Mouse (Mus musculus) c-Kit-positive CD71-positive TER-119-positive erythroid progenitor cells, embryonic 14.5 days (primary cell): ENCODE results near the gene Kremen2.
"Not testable (repeated sequence)": the region's sequence is repeated elsewhere in the genome, so short reads cannot be mapped to it uniquely, and the experiment has no call there.

ENCODE experiments used
- DNase-seq: peaks from one replicate; pipeline ENCODE4 v3.0.0-alpha.2; 2013; ENCODE audit warnings: low spot score

Gene Kremen2

DNA sequence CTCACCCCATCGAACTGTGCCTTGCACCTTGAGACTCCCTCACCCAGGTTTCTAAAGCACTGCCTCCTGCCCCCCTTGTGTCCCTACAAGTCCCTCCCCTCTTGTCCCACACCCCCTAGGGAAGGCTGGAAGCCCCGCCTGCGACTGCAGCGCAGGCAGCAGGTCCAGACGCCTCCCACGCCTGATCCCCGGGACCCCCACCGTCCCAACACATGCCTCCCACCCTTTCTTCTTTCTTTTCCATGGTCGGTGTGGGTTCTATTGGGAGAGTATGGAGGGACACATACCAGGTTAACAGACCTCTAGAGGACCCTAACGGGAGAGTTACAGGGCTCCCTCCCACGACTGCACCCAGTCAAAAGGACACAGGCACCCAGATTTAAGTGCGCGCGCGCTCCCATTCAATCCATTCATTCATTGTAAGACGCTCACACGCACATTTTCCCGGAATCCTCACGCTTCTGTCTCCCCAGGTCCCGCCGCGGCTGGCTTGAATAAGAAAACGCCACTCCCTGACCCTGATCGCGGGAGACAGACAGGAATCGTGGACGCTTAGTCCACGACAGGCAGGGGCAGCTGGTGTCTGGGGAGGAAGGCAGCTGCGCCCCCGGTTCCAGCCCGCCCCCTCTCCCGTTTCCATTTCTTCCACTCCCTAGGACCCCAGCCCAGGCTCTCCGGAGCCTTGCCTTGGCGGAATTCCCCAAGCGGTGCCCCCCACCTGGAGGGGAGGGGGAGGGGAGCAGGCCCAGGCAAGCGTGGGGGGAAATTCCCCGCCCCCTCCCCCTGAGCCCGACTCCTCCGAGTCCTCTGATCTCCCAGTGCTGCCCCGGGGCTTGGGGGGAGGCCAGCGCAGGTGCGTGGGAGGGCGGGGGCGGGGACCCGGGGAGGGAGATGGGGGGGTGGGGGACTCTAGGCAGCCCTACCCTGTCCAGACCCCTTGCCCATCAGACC, at the start of gene Kremen2:
TSS of gene Kremen2 (minus strand) at position 533 of the 951 bp plus-strand sequence.
- no peak for DNase-seq

DNA sequence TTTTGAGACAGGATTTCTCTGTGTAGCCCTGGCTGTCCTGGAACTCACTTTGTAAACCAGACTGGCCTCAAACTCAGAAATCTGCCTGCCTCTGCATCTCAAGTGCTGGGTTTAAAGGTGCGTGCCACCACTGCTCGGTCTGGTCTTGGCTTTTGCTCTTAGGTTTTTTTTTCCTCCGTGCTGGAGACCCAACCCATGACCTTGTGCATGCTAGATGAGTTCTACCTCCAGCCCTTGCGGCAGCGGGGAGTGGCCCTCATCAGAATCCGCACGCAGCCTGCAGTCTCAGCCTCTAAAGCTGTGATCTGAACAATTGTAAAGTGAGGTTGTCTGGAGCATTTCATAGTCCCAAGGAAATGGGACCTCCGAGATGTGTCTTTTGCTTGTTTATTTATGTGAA, 49.7 kb upstream of the Kremen2 start:
- no peak for DNase-seq

DNA sequence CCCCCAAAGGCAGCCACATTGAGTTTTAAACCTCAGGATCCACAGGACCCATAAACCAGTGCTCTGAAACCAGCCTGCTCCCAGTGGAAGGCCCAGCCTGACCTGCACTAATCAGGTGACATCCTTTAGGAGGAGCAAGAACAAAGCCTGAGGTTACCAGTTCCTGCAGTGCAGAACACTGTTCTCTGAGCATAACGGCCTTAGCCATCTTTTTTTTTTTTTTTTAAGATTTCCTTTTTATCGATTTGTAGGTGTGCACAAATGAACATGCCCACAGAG, 45.4 kb upstream of the Kremen2 start:
- no peak for DNase-seq

DNA sequence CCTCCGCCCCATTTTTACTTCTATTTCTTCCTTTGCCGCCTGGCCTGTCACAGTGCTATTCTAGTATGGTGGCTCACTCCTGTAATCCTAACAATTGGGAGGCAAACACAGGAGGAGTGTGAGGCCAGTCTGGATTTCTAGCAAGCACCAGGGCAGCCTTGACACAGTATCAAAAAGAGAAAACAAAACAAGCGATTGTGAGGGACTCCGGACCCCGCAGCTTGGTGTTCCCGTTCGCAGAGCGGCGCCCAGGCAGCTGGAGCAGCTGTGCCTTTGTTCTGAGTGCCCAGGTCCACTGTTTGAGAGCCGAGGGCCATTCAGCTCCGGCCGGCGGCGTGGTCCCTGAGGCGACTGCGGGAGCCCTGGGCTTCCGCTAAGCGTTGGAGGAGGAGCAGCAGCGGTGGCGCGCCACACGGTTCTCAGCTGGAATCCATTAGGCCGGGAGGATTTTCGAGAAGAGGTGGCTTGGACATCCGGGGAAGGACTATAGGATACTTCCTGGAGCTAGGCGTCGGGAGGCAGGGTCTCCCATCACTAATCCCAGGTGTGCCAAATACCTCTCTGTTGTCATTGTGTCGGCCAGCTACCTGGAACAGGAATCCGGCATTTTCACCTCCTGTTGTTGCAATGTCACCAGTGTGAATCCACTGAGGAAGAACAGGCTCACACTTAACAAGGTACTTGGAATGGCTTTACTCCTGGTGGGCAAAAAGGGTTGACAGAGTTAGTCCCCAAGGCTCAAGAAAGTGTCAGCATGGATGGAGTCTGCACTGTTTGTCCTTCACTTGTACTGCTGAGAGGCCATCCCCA, 44.8 kb upstream of the Kremen2 start, which contains the start of gene Srrm2:
TSS of gene Srrm2 (plus strand) at position 264 of the 810 bp plus-strand sequence.
- no peak for DNase-seq

DNA sequence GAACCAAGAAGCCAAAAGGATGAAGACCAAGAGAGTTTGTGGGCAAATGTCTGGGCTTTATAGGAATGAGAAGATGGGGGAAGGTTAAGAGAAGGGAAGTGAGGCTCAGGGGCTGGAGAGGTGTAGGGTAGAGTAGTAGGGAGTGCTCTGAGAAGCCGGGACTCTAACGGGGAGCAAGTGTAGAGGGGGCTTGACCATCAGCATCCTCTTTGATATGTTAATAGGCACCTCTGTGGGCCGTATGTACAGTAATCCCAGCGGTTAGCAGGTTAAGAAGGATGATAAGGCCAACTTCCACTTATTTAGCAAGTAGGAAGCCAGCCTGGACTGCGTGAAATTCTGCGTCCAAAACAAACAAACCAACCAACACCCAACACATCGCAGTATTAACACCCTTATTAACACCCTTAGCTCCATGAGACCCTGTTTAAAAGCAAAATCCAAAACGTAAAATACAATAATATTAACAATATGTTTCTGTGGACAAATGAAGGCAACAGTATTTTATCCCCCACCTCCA, 44.2 kb upstream of the Kremen2 start:
- no peak for DNase-seq

DNA sequence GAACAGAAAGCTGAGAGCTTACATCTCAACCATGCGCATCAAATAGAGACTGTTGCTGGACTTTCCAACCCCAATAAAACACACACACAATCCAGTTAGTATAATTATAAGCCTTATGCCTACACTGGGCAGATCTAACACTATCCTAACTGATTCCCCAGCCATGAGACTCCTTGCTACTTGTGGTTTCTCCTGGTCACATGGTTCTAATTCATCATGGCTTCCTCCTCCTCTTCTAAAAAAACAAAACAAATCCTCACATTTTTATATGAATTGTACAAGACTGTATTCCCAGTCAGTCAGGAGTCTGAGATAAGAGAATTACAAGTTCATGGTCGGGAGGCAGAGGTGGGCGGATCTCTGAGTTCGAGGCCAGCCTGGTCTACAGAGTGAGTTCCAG, 43.3 kb upstream of the Kremen2 start:
- DNase-seq = no peak

DNA sequence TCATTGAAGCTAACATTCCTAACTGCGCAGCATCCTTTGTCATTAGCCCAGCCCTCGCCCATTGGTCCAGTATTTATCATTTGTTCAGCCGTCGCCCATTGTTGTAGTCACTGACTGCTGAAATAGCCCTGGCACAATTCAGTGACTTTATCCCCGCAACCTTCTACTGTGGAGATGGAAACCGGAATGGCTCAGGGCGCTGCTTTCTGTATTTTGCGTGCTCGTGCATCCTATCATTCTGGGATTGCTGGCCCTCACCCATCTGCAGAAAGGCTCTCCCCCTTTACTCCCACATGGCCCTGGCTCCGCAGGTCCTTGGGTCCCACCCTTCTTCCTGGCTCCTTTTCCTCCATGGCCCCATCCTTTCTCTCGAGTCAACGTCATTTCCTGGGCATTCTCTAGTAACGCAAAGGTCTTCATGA, 40.9 kb upstream of the Kremen2 start:
- no peak for DNase-seq

DNA sequence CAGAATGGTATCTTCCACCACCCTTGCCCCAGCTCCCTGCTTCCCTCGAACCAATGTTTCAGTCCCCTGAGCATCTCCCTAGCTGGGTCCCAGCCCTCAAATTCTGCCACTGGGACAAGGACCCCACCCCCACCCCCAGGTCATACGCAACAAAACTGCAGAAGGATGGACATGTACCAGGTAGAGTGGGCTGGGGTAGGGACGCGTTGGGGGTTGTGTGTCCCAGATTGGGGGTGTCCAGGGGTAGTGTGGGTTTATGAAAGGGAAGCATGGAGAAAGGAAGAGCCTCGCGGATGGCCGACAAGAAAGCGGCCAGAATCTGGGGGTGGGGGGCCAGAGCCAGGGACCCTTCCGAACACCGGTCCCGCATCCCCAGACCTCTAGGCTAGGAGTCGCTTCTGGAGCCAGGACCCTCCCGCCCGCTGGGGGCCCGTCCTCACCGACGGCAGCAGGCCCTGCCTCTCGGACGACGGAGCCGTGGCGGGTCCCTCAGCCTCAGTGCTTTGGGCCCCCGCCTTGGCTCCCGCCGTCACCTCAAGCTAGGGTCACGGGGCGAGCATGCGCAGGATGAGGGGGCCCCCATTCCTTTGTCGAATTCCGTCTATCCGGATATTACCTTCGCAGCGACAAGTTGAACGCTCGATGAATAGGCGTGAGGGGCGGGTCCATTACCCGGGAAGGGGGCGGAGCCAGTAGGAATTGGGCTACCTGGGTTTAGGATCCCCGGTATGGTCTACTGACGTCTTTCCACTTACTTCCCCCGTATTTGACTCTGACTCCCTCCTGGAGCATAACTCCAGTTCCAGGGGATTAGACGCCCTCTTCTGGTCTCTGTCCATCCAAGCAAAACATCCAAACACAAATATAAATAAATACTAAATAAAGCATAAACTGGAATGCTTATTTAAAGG, 40.2 kb upstream of the Kremen2 start, which contains the start of gene Flywch2:
TSS of gene Flywch2 (minus strand) at position 521 of the 911 bp plus-strand sequence.
- DNase-seq = peak; percentile 73

DNA sequence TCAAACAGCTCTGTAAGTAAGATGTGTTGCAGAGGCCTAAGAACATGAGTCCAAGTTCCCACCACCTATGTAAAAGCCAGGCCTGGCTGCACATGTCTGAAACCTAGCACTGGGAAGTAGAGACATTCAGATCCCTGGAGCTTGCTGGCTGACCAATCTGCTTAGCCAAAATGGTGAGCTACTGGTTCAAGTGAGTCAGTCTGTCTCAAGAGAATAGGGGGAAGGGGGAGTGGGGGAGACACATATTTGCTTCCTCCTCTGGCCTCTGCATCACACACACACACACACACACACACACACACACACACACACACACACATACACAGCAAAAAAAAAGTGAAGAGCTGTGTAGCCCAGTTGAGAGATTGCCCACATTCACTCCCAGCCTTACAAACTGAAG, 37.7 kb upstream of the Kremen2 start:
- no peak for DNase-seq

DNA sequence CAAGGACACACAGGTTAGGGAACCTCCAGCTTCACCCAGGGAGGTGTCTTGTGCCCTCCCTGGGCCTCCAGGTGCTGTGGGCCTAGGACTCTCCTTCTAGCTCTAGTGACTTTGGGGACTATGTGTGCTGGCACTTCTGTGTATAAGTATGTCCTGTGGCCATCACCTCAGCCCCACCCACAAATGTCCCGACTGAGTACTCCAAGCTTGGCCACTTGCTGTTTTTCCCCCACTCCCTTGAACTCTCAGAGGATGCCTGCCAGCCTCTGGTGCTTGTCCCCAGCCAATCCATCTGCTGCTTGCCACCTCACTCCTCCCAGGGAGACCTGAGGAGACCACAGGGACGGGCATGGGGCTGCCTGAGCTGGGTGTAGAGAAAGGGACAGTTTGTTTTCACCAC, 32.8 kb upstream of the Kremen2 start:
- DNase-seq = no peak

DNA sequence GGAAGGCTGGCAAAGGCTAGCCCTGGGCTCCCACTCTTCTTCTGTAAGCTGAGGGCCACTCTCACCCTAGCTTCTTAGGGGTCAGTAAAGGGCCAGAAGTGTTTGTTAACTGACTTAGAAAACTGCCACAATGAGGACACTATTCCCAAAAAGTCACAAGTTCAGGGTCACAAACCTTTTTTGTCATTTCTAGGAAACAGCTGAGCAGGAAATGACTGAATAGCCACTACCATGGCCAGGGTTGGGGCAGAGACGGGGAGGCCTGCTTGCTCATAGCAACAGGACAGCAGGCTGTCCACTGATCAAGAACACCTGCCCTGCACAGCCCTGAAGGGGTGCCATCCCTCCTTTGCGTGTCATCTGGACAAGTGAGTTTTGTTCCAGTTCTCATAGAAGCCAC, 31.5 kb upstream of the Kremen2 start:
- no peak for DNase-seq

DNA sequence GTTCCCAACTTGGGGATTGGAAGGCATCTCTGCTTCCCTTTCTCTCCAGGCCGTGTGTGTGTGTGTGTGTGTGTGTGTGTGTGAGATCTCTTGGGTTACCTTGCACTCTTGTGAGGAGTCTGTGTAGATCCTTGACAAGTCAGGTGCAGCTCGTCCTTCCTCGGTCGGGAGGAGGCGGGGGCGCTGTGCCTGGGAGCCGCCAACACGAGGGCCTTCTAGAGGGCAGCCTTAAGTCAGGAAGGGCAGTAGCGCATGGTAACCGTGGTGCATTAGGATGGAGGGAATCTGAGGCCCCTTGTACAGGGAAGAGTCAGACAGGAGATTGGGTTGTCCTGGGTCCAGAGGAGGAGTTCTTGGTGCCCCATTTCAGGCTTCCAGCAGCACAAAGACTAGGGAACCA, 30.6 kb upstream of the Kremen2 start:
- no peak for DNase-seq

DNA sequence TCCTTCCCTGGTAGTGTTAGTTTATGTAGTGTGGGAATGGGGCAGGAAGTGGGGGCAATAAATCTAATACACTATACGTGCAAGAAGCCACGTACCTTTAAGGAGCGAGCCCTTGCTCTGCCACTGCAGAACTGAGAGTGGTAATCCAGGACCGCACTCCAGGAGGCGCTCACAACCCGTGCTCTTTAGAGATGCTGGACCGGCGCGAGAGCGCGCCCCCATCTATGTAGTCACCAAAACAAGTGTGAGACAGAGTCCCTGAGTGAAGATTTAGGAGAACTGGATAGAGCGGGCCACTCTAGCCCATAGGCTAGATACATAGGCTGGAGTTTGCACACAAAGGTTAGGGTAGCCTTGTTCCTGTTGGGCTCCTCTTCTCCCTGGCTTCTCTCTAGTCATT, 28.5 kb upstream of the Kremen2 start:
- peak; percentile 52 for DNase-seq

DNA sequence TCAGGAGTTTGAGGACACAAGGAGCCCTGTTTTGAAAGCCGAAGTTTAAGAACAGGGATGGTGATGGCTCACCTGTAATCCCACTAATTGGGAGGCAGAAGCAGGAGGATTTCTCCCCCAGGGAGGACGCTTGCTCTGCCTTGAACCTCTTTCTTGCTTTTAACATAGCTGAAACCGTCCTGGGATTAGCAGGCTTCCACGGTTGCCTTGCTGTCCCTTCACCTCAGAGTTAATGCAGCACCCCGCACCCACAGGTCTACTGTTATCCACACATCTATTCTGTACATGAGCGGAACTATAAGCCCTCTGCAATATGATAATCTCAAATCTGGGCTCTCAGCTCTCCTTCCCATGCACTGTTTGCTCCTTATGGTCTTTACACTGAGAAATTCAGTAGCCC, 28.0 kb upstream of the Kremen2 start:
- no peak for DNase-seq

DNA sequence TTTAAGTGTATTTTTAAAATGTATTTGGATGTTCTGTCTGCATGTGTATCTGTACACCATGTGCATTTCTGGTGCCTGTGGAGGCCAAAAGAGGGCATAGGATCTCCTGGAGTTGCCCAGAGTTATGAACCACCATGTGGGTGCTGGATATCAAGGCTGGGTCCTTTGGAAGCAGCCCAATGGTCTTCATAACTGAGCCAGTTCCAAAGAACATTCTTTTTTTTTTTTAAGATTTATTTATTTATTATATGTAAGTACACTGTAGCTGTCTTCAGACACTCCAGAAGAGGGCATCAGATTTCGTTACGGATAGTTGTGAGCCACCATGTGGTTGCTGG, 26.6 kb upstream of the Kremen2 start:
- DNase-seq = not testable (repeated sequence)

DNA sequence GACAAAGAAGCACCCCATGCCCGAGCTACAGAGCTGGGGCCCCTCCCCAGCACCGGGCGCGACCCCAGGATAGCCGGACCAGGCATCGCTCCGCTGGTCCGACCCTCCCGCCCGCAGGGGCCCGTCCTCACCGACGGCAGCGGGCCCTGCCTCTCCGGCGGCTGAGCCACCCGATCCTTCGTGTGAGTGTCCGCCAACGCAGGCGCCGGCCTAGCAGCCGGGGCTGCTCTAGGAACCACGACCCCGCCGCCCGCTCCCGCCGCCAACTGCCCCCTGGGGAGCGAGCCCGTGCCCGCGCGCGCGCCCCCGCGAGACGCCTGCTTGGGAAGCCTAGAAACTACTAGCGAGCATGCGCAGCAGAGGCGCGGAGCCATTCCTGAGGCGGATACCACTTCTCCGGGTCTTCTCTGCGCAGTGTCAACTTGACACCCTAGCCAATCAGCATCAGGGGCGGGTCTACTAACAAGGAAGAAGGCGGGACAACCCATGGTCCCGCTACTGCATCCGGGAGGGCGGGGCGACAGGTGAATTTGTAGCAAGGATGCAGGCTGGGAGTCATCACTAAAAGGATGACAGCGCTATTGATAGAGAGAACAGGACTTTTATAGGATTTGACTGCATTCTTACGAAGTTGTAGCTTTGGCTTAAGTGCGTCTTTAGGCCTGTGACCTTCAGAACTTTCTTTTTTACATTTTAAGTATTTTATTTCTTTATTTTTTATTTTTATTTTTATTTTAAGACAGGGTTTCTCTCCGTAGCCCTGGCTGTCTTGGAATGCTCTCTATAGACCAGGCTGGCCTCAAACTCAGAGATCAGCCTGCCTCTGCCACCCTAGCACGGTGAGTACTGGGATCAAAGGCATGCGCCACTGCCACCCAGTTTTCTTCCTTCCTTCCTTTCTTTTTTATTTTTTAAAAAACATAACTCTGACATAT, 25.9 kb upstream of the Kremen2 start, which contains the start of gene Flywch1:
TSS of gene Flywch1 (minus strand) at position 319 of the 935 bp plus-strand sequence.
- peak; percentile 94 for DNase-seq

DNA sequence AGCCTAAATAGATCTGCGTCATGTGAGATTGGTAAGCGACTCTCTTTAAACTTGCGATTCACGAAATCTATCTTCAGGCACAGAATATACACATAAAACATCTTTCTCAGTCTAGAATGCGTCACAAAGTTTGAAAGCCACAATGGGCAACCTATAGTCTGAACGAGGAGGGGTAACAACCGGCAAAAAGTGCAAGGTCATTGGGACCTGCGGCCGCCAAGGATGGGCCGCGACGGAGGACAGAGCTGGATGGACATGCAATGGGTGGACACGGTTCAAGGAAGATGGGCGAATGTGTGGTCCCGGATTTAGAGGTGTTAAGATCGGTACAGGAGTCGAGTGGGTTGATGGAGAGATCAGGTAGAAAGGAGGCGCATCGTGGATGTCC, 25.3 kb upstream of the Kremen2 start:
- DNase-seq = peak; percentile 37

DNA sequence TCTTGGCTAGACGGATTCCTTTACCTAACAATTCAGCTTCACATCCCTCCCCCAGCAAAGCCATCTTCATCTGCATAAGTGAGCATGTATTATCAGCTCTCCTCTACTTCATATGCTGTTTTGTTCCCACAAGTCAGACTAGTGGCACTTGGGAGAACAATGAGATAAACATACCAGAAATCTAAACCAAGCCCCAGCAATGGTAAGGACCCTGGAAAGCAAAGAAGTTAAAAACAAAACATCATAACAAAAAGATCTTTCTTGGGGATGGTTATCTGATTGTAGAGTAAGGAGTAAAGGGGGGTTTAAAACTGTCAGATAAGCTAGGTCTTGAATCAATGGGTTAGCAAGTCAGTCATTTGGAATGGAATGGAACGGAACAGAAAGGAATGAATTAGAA, 24.9 kb upstream of the Kremen2 start:
- DNase-seq = no peak

DNA sequence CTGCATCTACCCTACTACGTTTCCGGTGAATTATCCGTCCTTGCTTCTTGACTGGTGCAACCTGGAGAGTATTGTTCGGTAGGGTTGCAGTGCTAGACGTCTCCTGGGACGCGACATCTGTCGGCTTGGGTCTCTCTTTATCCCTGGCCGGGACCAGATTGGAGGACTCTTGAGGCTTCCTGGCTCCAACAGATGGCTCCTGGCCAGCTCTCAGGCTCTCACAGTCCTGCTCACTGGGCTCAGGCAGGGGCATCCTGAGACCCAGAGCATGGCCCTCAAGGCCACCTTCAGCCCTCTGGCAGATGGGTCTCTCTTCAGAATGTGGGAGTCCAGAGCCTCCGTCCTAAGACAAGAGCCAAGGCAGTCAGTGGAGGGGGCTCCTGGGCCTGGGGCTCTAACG, 17.3 kb upstream of the Kremen2 start:
- DNase-seq = no peak

DNA sequence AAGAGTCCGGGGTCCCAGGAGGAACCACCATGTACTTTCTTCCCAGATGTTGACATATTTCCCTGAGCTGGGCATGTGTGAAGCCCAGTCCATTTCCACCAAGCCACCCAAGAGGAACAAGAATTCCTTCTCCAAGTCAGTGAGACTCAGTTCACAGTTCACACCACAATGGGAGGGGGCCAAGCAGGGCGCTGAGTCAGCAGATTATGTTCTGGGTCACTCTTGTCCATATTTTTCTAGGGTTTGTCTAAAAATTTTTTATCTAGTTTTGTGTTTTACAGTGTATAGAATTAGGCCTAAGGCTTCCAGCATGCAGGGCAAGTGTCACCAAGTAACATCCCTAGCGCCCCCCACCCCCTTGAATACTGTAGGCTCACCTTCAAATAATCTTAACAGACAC, 15.5 kb upstream of the Kremen2 start:
- DNase-seq = no peak

DNA sequence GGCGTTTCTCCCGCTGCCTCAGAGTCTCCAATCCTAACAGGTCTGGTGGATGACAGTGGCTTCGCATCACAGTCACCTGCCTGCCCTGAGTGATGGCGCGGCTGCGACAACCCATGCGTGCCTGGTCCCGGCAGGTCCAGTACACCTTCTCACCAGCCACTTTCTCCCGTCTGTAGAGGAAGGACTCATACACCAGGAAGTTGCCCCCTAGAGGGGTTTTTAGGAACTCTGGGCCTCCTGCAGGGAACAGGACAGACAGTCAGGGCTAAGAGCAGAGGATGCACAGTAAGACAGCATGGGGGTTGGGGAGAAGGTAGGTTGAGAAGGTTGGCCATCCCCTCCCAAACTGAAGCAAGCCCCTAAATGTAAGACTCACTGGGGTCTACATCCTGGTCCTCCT, 14.6 kb upstream of the Kremen2 start:
- DNase-seq = no peak
